Mouse (Mus musculus): ENCODE results near the gene Nlgn2.

Nlgn2 gene

DNA sequence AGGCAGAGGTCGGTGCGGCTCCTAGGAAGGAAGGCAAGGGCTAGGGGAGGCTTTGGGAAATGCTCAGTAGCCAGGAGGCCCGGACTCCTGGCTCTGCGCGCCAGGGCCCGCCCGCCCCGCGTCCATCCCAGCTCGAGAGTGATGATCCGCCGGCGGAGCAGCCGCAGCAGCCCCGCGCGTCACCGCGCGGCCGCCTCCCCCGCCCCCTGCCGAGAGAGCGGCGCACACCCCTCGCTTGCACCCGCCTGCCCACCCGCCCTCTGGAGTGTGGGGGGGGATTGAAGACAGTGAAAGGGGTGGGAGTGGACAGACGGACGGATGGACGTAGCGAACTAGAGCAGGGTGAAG is at the start of gene Nlgn2:
Gene Nlgn2 (minus strand): TSS at position 181 of the 348 bp plus-strand sequence.
- no peak for DNase-seq (ENCODE audit: low spot score)

GRCm38 (mm10) chr11:69886907-69887635 is 49.5 kb upstream of the Nlgn2 start:
- no peak for DNase-seq (ENCODE audit: low spot score)

- no peak for DNase-seq (ENCODE audit: low spot score)
Measured at GRCm38 (mm10) chr11:69884663-69885062, 47.1 kb upstream of the Nlgn2 start.

DNA sequence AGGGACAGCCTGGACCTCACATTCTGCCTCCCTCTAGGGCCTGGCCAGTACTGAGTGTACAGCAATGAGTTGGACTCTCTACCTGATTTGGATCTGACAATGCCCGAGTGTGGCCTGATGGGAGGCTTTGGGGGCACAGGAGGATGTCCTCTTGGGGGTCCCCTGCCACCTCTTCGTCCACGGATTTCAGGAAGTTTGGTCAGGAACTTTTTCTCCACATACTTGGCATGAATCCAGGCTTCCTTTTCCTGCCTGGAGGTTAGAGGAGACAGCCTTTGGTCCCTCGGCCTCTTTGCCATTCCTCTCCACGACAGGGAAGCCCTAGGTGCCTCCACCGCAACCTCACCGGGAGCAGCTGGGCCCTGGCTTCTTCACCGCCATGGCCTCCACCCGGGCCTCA is 46.7 kb upstream of the Nlgn2 start:
- no peak for DNase-seq (ENCODE audit: low spot score)

GRCm38 (mm10) chr11:69883527-69884151 is 46.1 kb upstream of the Nlgn2 start:
- DNase-seq (ENCODE audit: low spot score) = no peak

DNA sequence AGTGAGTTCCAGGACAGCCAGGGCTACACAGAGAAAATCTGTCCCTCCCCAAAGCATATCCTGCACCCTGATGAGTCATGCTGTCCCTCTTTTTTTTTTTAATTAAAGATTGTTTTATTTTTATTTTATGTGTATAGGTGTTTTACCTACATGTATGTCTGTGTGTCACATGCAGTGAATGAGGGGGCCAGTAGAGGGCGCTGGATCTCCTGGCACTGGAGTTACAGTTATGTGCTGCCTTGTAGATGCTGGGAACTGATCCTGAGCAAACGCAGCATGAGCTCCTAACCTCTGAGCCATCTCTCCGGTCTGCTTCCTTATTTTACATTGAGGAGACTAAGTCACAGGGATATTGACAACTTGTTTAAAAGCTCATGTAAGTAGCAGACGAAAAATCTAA is 45.5 kb upstream of the Nlgn2 start:
- no peak for DNase-seq (ENCODE audit: low spot score)

DNA sequence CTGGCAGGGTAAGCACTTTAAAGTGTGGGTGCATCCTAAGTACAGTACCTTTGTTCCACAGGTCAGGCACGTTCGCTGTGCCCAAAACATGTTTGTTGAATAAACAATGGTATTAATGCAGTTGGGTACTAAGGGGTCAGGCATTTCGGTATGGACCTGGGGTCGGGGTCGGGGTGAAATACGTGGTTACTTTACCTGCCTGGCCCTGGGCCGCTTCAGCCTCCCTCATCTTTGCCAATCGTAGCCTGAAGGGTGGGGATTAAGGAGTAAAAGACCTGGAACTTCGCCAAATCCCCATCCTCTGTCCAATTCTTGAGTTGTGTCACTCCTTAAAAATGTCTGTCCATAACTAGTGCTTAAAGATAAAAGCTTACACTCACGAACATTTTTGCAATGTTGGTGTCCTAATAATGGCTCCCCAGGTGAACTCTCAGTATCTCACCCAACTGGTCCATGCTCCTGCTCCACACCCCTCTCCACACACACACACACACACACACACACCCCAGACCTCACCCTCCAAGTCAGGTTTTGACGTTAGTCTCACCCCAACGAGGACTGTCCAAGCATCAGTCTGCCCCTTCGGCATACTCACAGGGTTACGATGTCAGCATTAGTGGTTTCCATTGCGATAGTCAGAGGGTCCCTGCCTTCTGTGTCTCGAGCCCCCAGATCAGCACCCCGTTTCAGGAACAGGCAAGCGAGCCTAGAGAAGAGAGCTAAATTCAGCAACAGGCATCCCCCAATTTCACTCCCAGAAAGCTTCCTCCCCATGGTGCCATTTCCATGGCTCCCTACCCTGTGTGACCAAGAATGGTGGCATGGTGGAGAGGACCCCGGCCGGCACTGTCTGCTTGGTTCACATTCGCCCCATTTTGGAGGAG is 44.4 kb upstream of the Nlgn2 start:
- DNase-seq (ENCODE audit: low spot score) = no peak

DNA sequence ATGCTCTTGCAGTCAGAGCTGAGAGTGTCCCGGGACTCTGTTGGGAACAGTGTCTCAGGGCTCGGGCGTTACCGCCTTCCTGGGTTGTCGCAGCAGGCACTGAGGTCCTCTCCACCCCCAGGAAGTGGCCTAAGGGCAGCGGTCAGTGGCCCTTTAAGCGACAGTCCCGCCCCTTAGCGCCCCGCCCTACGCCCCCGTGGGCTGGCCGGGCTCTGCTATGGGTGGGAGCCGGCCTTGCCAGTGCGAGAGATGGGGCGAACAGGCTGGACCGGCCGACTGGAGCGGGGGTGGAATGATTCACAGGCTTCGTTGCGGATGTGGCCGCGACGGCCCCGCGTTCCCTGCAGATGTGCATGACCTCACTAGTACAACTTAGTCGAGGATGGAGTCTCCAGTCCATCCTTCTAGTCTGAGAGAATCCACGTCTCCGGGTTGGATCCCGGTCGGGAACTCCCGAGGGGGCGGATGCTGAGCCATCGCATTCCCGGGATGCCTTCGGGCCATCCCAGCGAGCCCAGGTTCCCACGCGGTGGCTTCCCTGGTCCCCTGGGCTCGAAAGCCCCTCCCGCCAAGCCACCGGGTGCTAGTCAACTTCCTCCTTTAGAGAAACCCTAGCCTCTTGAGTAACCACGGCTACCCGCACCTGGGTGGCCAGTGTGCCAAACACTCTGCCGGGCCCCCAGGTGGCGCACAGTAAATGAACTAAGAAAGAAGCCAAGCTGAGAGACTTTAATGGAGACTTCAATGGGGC is 43.4 kb upstream of the Nlgn2 start, which contains the start of gene Kctd11:
Gene Kctd11 (minus strand): TSS at position 554 of the 751 bp plus-strand sequence.
- DNase-seq (ENCODE audit: low spot score) = peak; percentile 64

DNA sequence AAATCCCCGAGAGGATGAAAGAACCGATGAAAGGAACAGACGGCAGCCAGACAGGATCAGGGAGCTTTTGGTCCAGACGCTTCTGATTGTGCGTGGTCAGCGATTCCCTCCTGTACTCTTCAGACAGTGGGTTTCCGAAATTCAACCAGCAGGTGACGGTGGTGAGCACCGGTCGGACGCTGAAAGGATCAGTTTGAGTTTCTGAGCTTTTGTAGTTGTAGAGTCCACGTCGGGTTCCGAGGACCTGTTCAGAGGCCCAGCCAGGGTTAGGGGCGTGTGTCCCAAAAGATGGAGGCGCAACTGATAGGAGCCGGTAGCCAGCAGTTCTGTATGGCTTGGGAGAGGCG is 42.9 kb upstream of the Nlgn2 start:
- DNase-seq (ENCODE audit: low spot score) = peak; percentile 69

- DNase-seq (ENCODE audit: low spot score) = no peak
Measured at GRCm38 (mm10) chr11:69879711-69880110, 42.1 kb upstream of the Nlgn2 start.

GRCm38 (mm10) chr11:69878952-69879351 is 41.4 kb upstream of the Nlgn2 start:
- DNase-seq (ENCODE audit: low spot score) = no peak

- no peak for DNase-seq (ENCODE audit: low spot score)
Measured at GRCm38 (mm10) chr11:69878399-69878798, 40.8 kb upstream of the Nlgn2 start.

DNA sequence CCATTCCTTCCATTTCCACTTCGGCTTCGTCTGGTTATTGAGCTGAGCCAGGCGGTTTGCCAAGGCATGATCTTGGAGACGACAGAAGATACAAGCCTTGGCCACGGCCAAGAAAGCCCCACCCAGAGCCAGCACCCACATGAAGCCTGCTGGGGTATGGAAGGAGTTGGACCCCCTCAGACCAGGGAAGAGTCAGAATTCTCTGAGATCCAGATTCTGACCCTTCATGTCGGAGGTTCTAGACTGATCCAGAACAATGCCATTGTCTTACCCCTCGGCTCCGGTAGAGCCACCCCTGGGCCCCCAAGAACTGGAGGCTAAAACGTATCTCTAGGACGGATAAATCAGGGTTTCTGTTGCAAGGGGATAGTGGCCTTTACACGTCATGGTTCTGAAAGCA is 40.3 kb upstream of the Nlgn2 start, which contains the start of gene Tmem95:
Gene Tmem95 (minus strand): TSS at position 141 of the 400 bp plus-strand sequence.
- no peak for DNase-seq (ENCODE audit: low spot score)

DNA sequence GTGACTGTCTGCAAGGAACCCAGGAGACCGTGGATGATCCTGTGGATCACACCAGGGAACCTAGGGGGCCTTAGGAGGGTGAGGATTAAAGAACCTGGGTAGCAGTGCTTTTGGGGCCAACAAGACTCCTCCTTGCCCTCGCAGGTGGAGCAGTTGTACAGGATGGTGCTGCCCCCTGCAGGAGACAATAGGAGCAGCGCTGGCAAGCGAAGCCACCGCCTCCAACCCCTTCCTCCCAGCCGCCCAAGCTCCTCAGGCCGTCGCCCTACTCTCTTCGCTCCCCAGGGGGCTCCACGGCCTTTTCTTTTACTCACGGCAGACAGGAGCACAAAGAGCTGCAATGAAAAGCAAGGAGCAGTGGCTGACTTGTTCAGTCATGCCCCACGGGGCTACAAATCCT is 39.3 kb upstream of the Nlgn2 start:
- peak; percentile 78 for DNase-seq (ENCODE audit: low spot score)

DNA sequence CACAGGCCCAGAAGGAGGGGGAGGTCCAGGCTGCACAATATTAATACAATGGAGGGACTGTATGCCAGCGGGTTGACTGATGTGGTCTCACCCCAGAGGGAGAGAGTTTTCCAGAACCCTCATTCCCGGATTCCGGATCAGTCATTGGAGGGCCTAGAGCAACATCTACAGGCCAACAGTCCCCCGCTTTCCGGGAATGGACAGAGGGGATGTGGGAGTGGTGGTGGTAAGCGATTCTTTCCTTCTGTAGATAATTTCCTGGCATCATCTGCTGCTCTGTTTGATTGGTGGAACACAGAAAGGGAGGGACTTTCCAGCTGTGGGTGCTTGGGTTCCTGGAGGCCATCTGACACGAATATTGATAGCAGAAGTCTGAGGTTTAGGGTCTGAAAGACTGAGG is 38.6 kb upstream of the Nlgn2 start:
- DNase-seq (ENCODE audit: low spot score) = no peak

DNA sequence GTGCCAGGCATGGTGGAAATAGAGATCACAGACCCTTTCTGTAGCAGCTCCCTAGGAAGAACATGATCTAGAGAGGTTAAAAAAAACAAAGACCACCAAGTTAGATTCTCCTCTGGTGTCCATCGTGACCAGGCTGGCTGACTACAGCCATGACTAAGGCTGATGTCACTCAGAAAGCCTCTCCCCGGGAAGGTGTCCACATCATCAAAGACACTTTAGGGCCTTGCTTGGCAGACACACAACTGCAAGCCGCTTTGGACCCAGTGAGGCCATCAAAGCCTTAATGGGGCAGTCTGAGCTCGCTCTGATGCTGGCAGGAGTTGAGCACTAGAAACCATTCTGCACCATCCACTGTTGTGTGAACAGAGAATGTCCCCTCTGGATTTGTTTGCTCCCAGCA is 34.9 kb upstream of the Nlgn2 start:
- DNase-seq (ENCODE audit: low spot score) = no peak

DNA sequence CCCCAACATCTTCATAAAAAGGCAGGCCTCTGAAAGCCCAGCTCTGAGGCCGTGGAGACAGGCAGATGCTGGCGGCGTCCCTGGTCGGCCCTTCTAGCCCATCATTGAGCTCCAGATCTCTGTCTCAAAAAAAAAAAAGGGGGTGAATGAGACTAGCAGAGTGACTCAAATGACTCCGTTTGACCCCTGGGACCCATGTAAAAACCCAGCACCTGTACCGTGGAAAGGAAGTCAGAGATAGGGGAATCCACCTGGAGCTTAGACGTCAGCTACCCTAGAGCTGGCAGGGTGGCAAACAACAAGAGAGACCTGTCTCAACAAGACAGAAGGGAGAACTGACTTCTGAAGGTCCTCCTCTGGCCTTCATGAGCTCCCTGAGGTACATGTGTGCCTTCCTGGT is 34.2 kb upstream of the Nlgn2 start:
- no peak for DNase-seq (ENCODE audit: low spot score)

GRCm38 (mm10) chr11:69870289-69871069 is 32.9 kb upstream of the Nlgn2 start:
- no peak for DNase-seq (ENCODE audit: low spot score)

DNA sequence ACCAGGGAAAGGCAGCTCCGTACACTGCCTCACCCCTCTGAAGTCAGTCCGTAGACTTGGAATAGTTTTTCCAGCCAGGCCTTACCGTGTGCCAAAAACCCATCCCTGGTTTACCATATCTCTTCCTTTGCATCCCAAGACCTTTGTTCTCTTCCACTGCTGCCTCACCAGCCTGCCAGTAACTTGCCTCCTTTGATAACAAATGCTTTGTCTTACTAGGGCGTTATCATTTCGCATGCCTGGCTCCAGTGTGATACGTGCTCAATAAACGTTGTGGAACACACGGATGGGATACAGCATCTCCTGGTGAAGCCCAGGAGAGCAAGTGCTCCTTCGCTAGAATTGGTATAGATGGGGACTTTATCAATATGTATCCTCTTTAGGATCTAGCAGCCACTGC is 29.8 kb upstream of the Nlgn2 start:
- no peak for DNase-seq (ENCODE audit: low spot score)

DNA sequence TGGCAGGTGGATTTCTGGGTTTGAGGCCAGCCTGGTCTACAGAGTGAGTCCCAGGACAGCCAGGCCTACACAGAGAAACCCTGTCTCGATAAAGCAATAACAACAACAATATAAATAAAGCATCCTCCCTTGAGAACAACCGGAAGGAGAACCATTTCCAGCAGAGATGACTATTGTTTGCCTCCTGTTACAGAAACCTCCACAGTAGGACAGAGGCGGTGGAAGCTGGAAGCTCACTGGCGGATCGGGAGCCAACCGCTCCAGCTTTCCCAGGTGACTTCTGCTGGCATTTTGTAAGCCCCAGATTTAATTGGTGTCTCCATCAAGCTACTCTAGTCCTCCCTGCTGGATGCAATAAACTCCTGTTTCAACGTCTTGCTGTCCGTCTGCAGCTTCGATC is 28.0 kb upstream of the Nlgn2 start:
- DNase-seq (ENCODE audit: low spot score) = no peak

- DNase-seq (ENCODE audit: low spot score) = no peak
Measured at GRCm38 (mm10) chr11:69864138-69864860, 26.7 kb upstream of the Nlgn2 start.

All from adipocyte (in vitro differentiated cells).